Mouse (Mus musculus): ENCODE measurements around the gene Mycbpap.

- TF ChIP-seq CTCF (IDR thresholded peaks at IDR 0.05; ENCODE audit: low read depth) (no peak), EP300 (IDR thresholded peaks at IDR 0.05; ENCODE audit: low read depth) (no peak)
These were observed 49.6 kb downstream of the Mycbpap start for GRCm38 (mm10) chr11:94471740-94472584.

Data from liver, postnatal 0 days (tissue).